Mouse (Mus musculus): Measurements from ENCODE around the gene Mettl21c.
"Not testable (repeated sequence)": the region's sequence is repeated elsewhere in the genome, so short reads cannot be mapped to it uniquely, and the experiment has no call there.

Mettl21c gene

GRCm38 (mm10) chr1:44019934-44020333 lies at the start of gene Mettl21c:
Mettl21c (minus strand) TSS chr1:44020034.
- in situ Hi-C loops (cut with MboI, MseI): no loop called here

DNA sequence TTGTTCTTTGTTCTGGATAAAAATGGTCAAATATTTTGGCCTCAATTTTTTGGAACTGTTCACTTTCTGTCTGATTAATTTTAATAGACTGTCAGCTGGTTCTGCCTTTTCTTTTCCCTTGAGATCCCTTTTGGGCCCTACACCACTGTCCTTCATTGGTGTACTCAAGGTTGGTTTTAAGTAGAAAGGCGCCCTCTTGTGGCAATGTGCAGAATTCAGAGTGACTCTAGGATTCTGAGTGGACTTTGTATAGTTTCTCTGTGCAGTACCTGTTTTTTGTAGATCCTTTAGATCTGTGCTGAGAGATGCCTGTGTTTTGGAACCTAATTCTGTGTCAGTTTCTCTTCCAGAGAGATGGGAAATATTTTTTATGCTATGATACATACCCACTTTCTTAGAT lies 44.8 kb upstream of the Mettl21c start:
- in situ Hi-C loops (cut with MboI, MseI): loop anchor here (5.0 to 10.0 kb wide), 2 partner anchors 102 to 310 kb away; no protein-coding TSS in a partner anchor

- in situ Hi-C loops (cut with MboI, MseI): loop anchor here (5.0 to 10.0 kb wide), 2 partner anchors 101 to 309 kb away; no protein-coding TSS in a partner anchor
Observed at GRCm38 (mm10) chr1:44063439-44063838, 43.6 kb upstream of the Mettl21c start.

DNA sequence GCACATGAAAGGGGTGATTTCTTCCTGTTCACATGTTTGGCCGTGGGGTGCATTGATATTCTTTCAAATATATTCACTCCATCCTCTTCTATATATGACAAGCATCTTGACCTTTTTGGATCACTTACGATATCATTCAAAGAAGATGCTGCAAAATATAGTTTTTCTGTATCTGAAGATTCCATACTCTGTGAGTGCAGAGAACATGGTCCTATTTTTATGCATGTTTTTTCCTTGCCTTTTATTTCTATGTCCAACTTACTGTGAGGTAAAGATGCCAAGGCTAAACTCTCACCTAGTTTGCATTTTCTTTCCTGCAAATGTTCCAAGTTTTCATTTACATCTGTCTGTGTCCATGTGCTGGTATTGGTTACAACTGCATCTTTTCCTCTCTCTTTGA lies 42.0 kb upstream of the Mettl21c start, which contains the start of gene Gm8251:
Gene Gm8251, minus strand, starts transcription at position 101 of the 400 bp plus-strand sequence.
- in situ Hi-C loops (cut with MboI, MseI): loop anchor here (5.0 to 10.0 kb wide), 2 partner anchors 100 to 307 kb away; no protein-coding TSS in a partner anchor

DNA sequence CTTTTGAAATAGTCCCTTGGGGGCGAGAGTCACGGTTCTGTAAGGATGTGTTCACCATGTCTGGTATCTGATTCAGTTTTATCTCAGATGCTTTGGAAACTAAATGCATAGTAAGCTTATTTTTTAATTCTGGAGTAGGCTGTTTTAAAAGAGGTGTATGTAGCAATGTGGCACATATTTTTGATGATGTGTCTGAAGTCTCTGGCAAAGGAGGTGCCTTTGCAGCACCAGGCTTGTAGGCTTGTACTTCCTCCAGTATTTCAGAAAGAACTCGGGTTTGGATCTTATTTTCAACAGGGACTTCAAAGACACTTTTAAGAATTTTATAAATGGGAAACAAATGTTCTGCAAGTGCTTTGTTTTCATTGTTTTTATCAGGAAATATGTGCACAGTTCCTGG lies 38.0 kb upstream of the Mettl21c start:
- in situ Hi-C loops (cut with MboI, MseI): no loop called here

GRCm38 (mm10) chr1:44046556-44046955 lies 26.7 kb upstream of the Mettl21c start:
- in situ Hi-C loops (cut with MboI, MseI): no loop called here

DNA sequence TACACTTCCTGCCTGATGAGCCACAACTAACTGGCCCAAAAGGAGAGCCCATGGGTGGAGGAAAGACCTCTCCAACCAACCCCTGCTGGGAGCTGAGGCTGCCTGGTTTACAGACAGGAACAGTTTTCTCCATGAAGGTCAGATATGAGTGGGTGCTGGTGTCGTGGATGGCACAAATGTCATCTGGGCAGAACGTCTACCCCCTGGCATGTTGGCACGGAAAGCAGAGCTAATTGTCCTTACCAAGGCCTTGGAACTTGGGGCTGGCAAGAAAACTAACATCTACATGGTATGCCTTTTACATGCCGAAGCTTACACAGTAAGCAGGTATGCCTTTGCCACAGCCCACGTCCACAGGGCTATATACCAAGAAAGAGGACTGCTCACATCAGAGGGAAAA lies 25.9 kb upstream of the Mettl21c start:
- in situ Hi-C loops (cut with MboI, MseI): not testable (repeated sequence)

GRCm38 (mm10) chr1:44042555-44042915 lies 22.7 kb upstream of the Mettl21c start:
- in situ Hi-C loops (cut with MboI, MseI): no loop called here

GRCm38 (mm10) chr1:44041797-44042554 lies 22.1 kb upstream of the Mettl21c start:
- in situ Hi-C loops (cut with MboI, MseI): no loop called here

DNA sequence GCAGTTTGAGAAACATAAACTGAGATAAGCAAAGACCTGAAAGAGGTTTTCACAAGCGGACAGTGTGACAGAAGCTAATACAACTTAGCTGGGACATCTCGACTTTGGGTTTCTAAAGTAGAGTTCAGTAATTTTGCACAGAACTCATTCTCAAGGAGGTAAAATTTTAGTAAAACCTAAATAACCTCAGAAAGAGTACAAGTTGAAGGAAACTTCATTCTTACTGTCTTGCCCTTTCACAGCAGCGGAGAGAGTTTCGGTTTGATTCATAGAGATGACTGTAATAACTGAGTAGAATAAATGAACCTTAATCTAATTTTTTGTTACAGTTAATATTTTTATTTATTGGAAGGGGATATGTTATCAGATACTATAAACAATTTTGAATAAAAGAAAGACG lies 13.1 kb upstream of the Mettl21c start:
- in situ Hi-C loops (cut with MboI, MseI): no loop called here

DNA sequence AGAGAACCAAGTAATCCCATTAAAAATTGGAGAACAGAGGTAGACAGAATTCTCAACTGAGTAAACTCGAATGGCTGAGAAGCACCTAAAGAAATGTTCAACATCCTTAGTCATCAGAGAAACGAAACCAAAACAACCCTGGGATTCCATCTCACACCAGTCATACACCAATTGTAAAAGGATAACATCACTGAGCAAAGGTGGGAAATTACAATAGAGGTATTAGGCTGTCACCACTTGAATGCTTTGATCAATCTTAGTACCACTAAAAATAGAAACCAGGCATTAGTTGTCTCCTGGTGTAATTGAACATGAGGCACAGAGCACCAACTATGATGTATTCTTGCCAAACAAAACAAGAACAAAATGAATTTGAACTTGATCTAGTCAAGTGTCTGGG lies 12.4 kb upstream of the Mettl21c start:
- in situ Hi-C loops (cut with MboI, MseI): no loop called here

DNA sequence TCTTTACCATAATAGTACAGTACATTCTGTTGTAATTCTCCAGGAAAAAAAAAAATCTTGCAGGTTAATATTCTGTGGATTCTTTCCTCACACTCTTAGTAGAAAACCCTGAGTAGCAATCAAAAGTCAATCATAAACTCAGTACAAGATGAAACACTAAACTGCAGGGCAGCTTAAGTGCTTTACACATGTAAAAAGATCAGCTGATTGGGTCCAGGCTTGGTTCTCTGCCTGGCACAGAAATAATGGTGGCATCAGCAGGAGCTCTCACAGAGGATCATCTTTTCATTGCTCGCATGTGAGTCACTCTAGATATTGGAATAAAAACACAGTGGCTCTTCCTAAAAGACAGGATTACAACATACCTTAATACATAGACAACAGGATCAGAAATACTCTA lies 7.8 kb upstream of the Mettl21c start:
- in situ Hi-C loops (cut with MboI, MseI): no loop called here

DNA sequence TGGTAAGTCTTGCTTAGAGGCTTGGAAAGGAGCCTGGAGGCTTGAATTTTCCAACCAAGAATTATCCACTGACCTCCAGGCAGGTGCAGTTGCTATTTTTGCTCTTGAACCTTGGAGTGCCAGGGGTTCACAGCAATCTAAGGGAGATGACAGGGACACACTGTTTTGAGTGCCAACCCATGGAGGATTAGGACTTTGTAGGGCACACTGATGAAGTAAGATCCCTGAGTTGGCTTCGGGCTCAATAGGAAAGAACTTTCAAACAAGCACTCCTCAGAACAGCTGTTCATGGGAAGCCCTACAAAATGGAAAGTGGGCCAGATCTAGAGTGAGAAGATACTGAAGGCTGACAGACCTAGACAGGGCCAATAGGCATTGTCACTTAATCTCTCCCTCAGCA lies 2.8 kb upstream of the Mettl21c start:
- in situ Hi-C loops (cut with MboI, MseI): no loop called here

GRCm38 (mm10) chr1:44015556-44015955 lies 4.3 kb downstream of the Mettl21c start:
- in situ Hi-C loops (cut with MboI, MseI): no loop called here

DNA sequence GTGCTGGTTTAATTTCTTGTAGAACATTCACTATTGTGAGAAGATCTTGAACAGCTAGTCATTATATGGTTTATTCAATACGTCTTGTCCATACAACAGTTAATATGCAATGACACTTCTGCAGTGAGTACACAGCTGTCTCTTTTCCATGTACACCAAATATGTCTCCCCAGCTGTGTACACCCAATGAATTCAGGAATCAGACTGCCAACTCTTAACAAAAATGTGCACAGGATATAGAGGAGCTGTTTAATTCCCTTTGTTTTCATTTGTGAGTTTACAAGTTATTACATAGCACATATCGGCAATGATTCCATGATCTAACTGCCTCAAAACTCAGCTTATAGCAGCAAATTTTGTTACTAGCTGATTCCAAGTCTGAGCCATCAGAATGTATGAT lies 15.3 kb downstream of the Mettl21c start:
- in situ Hi-C loops (cut with MboI, MseI): no loop called here

- in situ Hi-C loops (cut with MboI, MseI): no loop called here
Observed at GRCm38 (mm10) chr1:43996914-43997589, 22.8 kb downstream of the Mettl21c start.

GRCm38 (mm10) chr1:43971089-43971488 lies 48.7 kb downstream of the Mettl21c start:
- in situ Hi-C loops (cut with MboI, MseI): no loop called here

DNA sequence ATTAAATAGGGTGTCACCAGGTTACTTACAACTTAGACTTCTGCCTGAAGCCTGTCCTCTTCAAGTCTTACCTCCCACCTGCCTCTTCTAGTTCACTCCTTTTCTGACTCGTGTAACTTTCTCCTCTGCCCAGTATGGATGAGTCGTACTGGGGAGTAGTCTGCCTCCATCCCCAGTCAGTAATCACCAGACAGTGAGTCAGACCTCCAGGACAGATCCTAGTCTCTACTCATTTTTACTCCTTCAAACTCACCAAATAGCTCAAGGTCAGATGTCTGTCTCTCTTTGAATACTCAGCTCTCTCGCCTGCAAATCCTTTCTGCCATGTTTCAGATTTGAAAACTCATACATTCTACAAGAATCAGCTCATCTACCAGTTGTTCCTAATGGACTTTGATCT lies 50.5 kb downstream of the Mettl21c start:
- in situ Hi-C loops (cut with MboI, MseI): no loop called here

- in situ Hi-C loops (cut with MboI, MseI): no loop called here
Observed at GRCm38 (mm10) chr1:43966756-43967155, 53.1 kb downstream of the Mettl21c start.

DNA sequence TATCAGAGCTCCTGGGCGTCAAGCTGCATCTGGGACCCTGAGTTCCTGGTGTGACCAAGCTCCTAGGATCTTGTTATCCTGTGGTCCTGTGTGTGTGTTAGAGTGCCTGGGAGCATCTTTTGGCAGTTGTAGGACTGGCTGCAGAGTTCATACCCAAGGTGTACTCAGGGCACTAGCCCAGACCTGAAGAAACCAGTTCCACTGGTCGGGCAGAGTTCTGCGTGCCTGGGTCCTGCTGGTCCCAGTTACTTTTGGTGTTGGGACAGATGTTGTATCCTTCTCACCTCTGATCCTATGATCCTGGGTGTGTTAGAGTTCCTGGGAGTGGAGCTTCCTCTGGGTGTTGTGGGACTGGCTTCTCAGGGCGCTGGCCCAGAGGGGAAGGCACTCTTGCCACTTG lies 55.5 kb downstream of the Mettl21c start:
- in situ Hi-C loops (cut with MboI, MseI): loop anchor here (5.0 kb wide), 1 partner anchor 98 kb away; the partner anchor contains the start of gene Gm8251

Measured in regulatory T cell (primary cell).